Mouse (Mus musculus) thymus, adult 18-20 months (tissue): Measurements from ENCODE around the gene Thnsl2.

Experiments used
- DNase-seq, 2 experiments: peaks; one replicate each; pipeline ENCODE4 v3.0.0; 2022; ENCODE audit warnings: mixed read lengths in 2 of 2

Thnsl2 gene

GRCm38 (mm10) chr6:71143894-71144455, at the start of gene Thnsl2:
TSS of gene Thnsl2 (minus strand) at chr6:71144439.
- peak; percentile 40 to 49 for DNase-seq

- no peak for DNase-seq
Measured at GRCm38 (mm10) chr6:71193151-71193740, 49.0 kb upstream of the Thnsl2 start.

GRCm38 (mm10) chr6:71190501-71190900, 46.3 kb upstream of the Thnsl2 start:
- DNase-seq: no peak

GRCm38 (mm10) chr6:71189578-71189977, 45.3 kb upstream of the Thnsl2 start:
- no peak for DNase-seq

GRCm38 (mm10) chr6:71184941-71185604, 40.8 kb upstream of the Thnsl2 start:
- DNase-seq: no peak

GRCm38 (mm10) chr6:71180596-71180995, 36.4 kb upstream of the Thnsl2 start:
- DNase-seq: no peak

- DNase-seq: no peak
Measured at GRCm38 (mm10) chr6:71172812-71173580, 28.8 kb upstream of the Thnsl2 start.

- no peak for DNase-seq
Measured at GRCm38 (mm10) chr6:71166551-71167169, 22.4 kb upstream of the Thnsl2 start.

- peak in 1 of 2 experiments; percentile 42 for DNase-seq
Measured at GRCm38 (mm10) chr6:71164394-71164793, 20.2 kb upstream of the Thnsl2 start.

- DNase-seq: peak in 1 of 2 experiments; percentile 22
Measured at GRCm38 (mm10) chr6:71162269-71162668, 18.0 kb upstream of the Thnsl2 start.

GRCm38 (mm10) chr6:71161290-71161689, 17.1 kb upstream of the Thnsl2 start:
- DNase-seq: no peak

GRCm38 (mm10) chr6:71156674-71157326, 12.6 kb upstream of the Thnsl2 start:
- DNase-seq: no peak

- peak; percentile 42 to 61 for DNase-seq
Measured at GRCm38 (mm10) chr6:71154861-71155260, 10.6 kb upstream of the Thnsl2 start.

GRCm38 (mm10) chr6:71153486-71153885, 9.2 kb upstream of the Thnsl2 start:
- no peak for DNase-seq

GRCm38 (mm10) chr6:71151098-71151497, 6.9 kb upstream of the Thnsl2 start:
- DNase-seq: no peak

GRCm38 (mm10) chr6:71149534-71149933, 5.3 kb upstream of the Thnsl2 start:
- peak; percentile 27 to 46 for DNase-seq

- DNase-seq: no peak
Measured at GRCm38 (mm10) chr6:71148336-71148735, 4.1 kb upstream of the Thnsl2 start.

- no peak for DNase-seq
Measured at GRCm38 (mm10) chr6:71145288-71145989, 1.2 kb upstream of the Thnsl2 start.

- DNase-seq: no peak
Measured at GRCm38 (mm10) chr6:71143154-71143893, 915 bp downstream of the Thnsl2 start.

- DNase-seq: no peak
Measured at GRCm38 (mm10) chr6:71135031-71135430, 9.2 kb downstream of the Thnsl2 start.

GRCm38 (mm10) chr6:71133559-71133958, 10.7 kb downstream of the Thnsl2 start:
- no peak for DNase-seq
